Mouse (Mus musculus) hematopoietic stem cell, adult 5-6 weeks (primary cell): ENCODE data around the gene Lama4. TPM values are rescaled to one million over a fixed set of nuclear protein-coding genes. Genes with fewer than 3 reads are reported as not detected.

ENCODE experiments used
- ATAC-seq, 2 experiments: fragments of 125-278 bp in 1 of 2; replicated peaks in 1 of 2; 2 replicates each; pipeline ENCODE4 v1.8.0; 2016 to 2017; ENCODE audit warnings: inconsistent platforms in 2 of 2, mild to moderate bottlenecking in 2 of 2, moderate number of reproducible peaks in 2 of 2, low read depth in 1 of 2, moderate TSS enrichment in 1 of 2; ENCODE audit not compliant: low FRiP score in 2 of 2, poor library complexity in 2 of 2, severe bottlenecking in 2 of 2, insufficient read depth in 1 of 2, low TSS enrichment in 1 of 2
- total RNA-seq: library from RNA; stranded (forward); fragments of 172-1452, 232-1000 nt; gene quantifications from 2 replicates; pipeline ENCODE4 v1.2.3, GENCODE M21; 2017

Lama4 gene
- total RNA-seq, 1 experiment from 2014 or later = 0.74 TPM

DNA sequence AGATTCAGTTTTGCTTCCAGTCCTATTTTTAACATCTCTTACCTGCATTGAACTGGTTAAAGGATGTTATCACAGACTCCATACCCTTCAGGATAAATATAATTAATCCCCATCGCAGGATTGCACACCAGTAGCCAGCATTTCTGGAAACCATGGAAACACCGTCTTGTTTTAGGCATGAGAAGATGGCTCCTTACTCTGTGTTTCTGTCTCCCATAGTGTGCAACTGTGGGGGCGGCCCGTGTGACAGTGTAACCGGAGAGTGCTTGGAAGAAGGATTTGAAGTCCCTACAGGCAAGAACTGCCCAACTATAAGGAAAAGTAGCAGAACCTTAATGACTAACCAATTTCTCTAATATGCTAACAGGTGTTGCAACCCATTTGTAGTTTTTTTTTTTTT, 63.1 kb downstream of the Lama4 start:
- ATAC-seq = no peak

DNA sequence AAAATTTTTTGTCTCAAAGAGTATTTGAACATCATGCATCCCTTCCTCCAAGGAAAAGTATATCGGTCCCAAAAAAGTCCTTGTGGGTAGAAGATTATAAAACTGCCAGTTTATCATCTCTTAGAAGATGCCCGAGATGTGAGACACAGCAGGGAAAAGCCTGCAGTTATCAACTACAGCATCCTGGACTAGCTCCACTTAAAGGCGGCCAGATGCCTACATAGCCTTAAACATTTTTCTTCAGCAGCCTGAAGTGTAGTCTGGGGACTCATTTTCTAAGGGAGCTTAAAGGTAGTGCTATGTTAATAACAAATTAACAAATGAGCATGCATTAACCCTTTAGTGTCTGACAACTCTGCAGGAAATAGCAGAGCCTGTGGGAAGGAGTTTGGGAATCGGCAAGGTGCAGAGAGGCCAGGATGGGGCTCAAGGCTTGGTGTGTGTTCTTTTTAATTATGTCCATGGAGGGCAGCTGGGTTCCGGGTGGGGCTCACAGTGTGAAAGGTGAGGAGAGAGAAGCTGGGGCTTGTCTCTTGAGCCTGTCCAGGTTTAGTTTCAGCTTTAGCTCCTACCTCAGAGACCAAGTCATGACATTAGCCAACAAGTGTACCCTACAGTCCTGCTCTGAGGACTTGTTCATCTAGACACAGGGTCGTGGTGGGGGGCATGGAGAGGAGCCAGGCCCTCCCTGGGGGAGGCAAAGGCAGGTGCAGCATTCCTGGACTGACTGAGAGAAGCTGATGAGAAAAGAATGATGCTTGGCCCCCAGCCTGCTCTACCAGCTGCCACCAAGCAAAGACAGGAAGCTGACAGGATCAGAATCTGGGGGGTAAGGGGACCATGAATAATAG, 64.2 kb downstream of the Lama4 start:
- no peak for ATAC-seq

DNA sequence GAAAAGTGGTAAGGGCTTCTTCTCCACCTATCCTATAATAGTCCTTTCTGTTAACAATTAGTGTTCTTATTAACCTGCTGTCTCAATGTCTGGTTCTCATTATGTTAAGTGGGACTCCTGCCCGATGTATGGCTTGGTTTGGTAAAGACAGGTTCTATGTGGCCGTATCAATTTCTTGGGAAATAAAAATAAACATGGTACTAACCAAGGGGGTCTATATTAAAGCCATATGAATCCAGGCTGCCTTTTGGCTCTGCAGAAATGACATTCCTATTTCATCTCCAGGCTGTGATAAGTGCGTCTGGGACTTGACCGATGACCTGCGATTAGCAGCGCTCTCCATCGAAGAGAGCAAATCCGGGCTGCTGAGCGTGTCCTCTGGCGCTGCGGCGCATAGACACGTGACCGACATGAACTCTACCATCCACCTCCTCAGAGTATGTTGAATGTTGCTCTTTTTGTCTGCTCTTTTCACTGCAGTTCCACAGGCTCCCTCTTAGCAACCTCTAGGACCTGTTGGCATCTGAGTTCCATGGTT, 64.9 kb downstream of the Lama4 start:
- ATAC-seq = no peak

DNA sequence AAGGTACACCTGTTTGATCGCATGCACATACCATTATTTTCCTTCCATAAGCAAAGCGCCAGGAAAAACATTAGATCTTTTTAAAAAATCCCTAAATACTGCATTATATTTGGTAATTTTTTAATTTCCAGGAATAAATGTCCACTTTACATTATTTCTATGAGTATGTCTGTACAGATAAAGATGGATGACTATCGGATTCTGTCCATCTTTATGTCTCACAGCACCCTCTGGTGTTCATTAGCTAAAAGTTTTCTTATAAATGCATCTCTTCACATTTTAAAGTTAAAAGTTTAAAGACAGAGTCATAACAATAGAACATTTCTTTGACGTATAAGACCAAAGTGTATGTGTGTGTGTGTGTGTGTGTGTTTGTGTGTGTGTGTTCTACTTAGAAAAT, 74.2 kb downstream of the Lama4 start:
- peak in 1 of 2 experiments; percentile 56; a peak in 2 of 4 replicates for ATAC-seq

DNA sequence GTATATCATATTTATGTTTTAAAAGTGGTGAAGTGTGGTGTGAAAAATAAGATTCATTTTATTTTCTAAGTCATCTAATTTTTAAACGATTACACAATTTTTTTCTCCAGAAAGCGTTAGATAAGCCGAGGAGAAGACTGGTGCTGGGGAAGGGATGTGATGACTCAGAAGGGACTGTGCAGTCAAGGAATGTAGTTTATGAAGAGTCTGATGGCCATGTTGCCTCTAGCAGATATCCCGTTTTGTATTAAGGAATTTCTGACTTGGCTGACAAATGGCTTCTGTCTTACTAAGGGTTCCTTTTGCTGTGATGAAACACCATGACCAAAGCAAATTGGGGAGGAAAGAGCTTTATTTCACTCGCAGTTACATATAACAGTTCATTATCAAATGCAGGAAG, 74.7 kb downstream of the Lama4 start:
- no peak for ATAC-seq

DNA sequence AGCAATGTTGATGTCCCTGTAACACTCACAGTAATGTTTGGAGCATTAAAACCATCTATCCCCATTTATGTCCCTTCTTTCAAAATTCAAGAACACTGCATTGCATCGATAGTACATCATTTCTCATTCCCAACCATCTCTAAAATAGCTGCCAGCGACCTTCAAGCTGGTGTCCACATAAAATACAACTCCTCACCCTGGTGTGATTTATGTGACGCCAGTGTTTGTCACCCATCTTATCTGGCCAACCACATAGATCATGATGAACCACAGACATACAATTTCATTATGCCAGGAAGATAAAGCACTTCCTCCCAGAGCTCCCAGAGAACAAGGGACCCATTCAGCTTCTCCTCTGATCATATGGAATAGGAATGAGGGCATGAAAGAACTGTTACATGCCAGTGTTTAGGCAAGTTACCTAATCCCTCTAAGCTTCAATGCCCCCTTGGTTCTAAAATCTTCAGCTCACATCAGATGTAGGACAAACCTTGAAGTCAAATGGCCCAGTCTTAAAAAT, 79.2 kb downstream of the Lama4 start:
- ATAC-seq = no peak

DNA sequence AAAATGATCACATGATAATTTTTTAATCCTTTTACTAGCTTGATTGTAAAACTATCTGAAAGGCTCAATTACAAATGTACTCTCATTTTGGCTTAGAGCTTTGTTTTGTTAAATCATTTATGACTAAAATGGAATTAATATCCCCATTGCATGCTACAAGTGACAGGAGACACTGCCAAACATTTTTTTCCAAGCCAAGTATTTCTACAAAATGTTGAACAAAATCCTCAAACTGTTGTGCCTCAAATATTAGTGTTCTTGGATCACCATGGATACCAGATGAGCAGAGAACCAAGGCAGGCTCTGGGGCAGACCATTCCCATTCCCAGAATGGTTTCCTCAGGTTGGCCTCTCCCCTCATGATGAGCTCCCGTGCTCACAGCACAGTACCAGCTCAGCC, 79.8 kb downstream of the Lama4 start:
- ATAC-seq = no peak

DNA sequence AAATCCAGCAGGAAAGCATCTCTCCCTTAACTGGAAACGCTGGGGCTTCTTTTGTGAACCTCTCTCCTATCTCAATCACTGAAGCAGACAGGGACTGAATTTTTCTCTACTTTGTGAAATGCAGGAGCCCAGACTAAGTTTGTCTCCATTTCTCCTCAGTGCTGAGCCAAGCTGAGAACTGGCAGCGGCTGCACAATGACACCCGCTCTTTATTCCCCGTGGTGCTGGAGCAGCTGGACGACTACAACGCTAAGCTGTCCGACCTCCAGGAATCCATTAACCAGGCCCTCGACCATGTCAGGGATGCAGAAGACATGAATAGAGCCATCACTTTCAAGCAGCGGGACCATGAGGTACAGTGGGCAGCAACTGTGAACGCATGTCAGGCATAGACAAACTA, 82.5 kb downstream of the Lama4 start:
- ATAC-seq = no peak

DNA sequence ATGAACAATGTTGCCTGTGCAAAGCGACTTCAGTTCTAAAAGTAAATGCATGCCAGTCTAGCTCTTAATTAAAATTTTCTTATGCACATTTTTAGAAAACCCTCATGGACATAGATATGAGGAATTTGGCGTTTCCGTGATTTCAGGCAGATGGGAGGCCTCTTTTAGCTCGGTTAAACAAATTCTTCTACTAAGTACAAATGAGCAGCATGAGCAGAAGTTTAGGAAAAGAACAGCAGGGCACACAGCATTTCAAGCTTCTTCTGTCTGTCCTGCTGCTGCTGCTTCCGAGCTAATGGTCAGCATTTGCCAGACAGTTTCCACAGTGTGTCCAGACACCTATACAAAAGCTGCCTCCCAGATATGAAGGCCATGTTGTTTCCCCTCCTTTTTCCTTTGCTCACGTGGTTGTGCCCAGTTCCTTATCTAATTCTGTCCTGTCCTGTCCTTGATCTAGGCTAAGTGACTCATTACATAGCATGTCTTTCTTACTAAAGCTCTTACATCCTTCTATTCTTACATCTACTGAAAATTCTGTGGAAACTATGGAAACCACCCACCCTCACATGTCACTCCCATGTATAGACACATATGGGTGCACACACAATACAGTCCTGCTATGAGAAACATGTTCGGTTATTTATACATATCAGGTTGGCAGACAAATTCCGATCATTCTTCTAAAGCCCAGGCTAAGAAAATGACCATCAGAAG, 84.4 kb downstream of the Lama4 start:
- ATAC-seq = no peak

DNA sequence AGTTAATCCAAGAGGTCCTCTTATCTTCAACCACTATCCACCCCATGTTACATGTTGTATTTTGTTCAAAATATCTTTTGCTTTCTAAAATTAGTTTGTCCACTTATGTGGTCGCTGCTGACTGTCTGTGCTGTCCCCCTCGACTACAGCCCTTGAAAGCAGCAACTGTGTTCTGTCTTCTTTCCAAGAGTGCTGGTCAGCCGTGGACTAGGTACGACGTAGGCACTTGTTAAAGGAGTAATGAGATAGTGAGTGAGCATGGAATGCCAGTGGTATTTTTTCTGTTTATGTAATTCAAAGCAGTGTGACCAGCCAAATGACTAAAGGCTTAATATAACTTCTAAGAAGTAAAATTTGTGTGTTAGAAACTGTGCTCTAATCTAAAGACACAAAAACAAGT, 90.7 kb downstream of the Lama4 start:
- ATAC-seq = no peak

DNA sequence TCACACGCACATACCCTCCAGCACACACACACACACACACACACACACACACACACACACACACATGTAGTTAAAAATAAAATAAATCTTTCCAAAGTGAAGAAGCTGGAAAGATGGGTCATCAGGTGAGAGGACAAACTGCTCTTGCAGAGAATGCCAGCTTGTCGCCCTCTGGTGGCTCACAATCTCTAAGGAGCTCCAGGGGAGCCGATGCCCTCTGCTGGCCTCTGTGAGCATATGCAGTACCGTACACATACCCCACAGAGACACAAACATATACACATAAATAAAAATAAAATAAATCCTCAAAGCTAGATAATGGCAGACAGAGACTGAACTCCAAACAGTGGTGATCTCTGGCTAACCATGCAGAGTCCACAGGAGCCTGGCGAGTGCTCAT, 99.4 kb downstream of the Lama4 start:
- ATAC-seq = no peak

DNA sequence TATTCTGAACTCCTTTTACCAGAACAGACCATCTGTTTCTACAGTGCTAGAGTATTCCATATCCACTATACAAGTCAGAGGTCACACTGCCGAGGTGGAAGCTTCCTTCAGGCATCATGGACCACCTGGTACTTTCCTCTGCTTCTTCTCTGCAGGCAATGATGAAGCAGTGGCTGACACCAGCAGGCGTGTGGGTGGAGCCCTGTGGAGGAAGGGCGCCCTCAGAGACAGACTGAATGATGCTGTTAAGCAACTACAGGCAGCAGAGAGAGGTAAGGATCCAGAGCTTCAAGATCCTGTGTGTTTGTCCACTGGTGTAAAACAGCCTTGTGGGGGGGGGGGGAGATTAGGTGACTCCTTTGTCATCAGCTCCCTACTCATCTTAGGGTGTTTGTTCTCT, 100.1 kb downstream of the Lama4 start:
- no peak for ATAC-seq

DNA sequence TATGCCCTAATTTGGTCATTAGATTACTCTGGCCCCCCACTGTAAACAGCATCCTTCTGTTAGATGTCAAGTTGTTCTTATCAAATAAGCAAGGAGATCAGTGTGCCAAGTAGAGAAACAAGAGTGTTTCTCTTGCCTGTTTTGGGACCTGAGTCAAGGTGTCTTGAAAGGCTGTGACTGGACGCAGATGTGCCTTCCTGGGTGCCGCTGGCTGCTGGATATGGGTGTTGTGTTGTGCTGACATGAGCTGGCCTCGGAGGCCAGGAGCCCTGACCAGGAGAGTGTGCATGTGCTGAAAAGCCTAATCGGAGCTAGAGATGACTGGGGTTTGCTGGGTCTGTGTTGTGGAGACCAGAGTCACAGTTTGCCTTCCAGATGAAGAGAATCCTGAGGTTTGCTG, 100.7 kb downstream of the Lama4 start:
- no peak for ATAC-seq

DNA sequence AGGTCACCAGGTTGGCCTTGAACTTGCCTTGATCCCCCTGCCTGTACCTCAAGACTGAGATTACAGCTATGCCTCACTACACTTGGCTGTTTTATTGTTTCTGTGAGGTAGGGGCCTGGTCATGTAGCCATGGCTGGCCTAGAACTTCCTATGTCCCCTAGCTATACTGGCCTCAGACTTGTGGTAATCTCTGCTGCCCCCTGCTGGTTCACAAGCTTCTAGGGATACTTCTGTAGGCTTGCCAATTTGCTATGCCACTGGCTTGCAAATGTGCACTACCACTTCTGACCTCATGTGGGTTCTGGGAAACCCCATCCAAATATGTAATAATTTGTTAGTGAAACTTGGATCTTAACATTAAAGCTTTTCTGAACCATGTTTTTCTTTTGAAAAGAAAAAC, 101.6 kb downstream of the Lama4 start:
- peak; percentile 88 to 90 for ATAC-seq

DNA sequence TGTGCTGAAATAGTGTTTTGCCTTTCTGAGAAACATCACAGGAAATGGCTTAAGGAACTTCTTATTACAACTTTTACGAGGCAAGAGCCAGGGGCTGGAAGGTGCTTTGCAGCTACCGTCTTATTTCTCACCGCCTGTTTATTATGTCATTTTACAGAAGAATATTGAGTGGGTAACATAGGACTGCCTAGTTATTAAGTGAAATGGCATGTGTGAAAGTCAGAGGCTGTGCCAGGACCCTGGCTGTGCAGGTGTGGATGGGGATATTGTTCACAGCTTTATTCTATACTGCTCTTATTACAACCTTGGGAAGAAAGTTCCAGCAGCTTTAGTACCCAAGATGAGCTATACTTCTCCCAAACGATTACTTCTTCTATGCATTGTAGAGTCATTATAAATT, 106.7 kb downstream of the Lama4 start:
- ATAC-seq = no peak

DNA sequence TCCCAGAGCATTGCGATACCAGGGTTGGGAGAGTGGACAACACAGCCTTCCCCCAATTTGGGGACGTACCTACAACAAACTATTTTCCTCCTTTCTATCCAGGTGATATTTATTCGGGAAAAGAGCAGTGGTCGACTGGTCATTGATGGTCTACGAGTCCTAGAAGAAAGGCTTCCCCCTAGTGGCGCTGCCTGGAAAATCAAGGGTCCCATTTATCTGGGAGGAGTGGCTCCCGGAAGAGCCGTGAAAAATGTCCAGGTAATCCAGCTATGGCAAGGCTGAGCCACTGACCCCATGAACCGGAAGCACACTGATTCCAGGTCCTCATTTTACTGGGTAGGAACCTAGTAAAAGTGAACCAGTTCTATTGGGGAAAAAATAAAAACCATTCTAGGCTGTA, 131.7 kb downstream of the Lama4 start:
- ATAC-seq = no peak

DNA sequence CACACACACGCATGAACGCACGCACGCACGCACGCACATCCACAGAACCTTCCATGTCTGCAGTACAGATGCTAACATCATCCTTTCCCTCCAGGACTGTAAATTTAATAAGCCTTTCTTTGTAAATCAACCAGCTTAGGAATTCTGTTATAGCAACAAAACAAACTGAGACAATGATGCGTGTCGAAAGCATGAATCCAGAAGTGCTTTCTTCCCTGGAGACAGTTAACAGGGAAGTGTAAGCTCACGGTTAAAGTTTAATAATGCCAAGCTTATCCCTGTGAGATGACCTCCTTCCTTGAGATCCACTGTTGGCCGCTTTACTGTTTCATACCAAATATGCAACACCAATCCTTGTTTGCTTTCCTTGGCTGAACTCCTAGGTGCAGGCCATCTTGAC, 133.4 kb downstream of the Lama4 start:
- no peak for ATAC-seq

DNA sequence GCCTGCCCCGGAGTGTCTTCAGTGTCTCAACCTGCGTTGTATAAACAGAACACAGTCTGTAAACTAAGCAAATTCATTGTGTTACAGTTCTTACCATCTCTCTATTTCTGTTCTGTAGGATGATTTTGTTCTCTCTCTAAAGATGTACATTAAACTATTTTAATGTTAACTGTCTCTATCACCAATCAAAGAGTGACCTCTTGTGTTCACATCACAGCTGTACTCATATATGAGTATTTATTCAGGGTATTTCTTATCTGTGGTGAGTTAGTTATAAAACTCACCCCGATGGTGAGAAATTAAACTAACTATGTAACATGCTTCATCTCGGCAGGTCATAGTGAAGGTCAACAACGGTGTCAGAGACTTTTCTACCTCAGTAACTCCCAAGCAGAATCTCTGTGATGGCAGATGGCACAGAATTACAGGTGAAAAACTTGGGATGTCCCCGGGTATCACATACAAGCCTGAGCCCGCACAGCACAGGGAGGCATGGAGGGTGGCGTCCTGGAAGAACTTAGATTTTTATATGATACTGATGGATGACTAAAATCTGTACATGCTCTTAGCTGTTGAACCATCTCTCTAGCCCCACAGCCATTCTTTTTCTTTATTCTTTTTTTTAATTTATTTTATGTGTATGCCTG, 139.6 kb downstream of the Lama4 start:
- ATAC-seq = no peak
